Mouse (Mus musculus): ENCODE measurements around the gene Nsmf.

DNA sequence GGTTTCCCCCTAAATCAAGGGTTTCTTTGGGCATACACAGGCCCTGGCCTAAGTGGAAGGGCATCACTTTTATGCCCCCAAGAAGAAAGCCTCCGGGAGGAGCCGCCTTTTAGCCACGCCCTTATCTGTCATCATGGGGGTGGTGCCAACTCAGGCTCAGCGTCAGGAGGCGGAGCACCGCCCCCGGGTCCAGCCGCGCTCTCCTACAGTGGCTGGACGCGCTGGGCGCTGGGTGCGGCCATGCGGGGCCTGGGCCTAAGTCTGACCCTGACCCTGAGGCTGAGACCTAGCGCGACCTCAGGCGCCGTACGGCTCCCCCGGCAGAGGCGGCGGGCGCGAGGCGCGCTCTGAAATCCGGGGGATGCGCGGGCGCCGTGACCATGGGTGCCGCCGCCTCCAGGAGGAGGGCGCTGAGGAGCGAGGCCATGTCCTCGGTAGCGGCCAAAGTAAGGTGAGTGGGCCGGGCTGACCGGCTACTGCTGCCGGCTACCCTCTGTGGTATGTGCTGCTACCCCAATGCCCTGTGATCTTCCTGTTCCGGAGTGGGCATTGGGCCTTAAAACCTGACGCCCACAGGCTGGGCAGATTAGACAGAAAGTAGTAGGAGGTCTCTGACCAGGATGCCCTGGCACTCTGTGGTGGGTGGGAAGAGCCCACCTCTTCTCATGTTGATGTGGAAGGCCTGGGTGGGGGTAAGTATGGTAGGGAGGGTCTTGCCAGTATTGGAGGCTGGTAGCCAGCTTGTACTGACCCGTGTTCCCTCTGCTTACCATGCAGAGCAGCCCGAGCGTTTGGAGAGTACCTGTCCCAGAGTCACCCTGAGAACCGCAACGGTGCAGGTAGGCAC is at the start of gene Nsmf:
- no peak for TF ChIP-seq CTCF (conservative IDR thresholded peaks at IDR 0.05; ENCODE audit: low read length)
- TF ChIP-seq NANOG (IDR thresholded peaks at IDR 0.05; ENCODE audit: borderline replicate concordance, low read length): no peak

All from E14TG2a.4 (cell line).